Mouse (Mus musculus): ENCODE results near the gene Glb1l2.

- TF ChIP-seq CTCF (IDR thresholded peaks at IDR 0.05; ENCODE audit: extremely low read depth, insufficient read depth, low read length) (no peak), POLR2A (IDR thresholded peaks at IDR 0.05; ENCODE audit: extremely low read depth, insufficient read depth, low read length) (no peak)
Observed at GRCm38 (mm10) chr9:26733986-26734385, 72.3 kb downstream of the Glb1l2 start.

Measured in cortical plate, adult 2 months (tissue).